Mouse (Mus musculus): ENCODE measurements around the gene Myo1a. TPM values are rescaled to one million over a fixed set of nuclear protein-coding genes. Genes with fewer than 3 reads are reported as not detected.

Myo1a gene
- polyA plus RNA-seq, 1 experiment: 479 TPM

GRCm38 (mm10) chr10:127721671-127722418 is 16.9 kb downstream of the Myo1a start:
- DNase-seq (ENCODE audit: low read depth, low spot score): no peak
- 56% methylated on average over 20 of the region's 20 CpGs for WGBS

- 89% methylated on average over 3 of the region's 3 CpGs for WGBS
- DNase-seq (ENCODE audit: low read depth, low spot score): no peak
Measured at GRCm38 (mm10) chr10:127724178-127724577, 19.2 kb downstream of the Myo1a start, which contains the start of gene Tac2. TSS of gene Tac2 (plus strand) at chr10:127724478.

- DNase-seq (ENCODE audit: low read depth, low spot score): no peak
- 84% methylated on average over 4 of the region's 4 CpGs for WGBS
Measured at GRCm38 (mm10) chr10:127725136-127725535, 20.2 kb downstream of the Myo1a start.

- WGBS: 52% methylated on average over 8 of the region's 8 CpGs
- DNase-seq (ENCODE audit: low read depth, low spot score): no peak
Measured at GRCm38 (mm10) chr10:127728437-127728836, 23.5 kb downstream of the Myo1a start.

- WGBS: 77% methylated on average over 11 of the region's 11 CpGs
- DNase-seq (ENCODE audit: low read depth, low spot score): no peak
Measured at GRCm38 (mm10) chr10:127730285-127730932, 25.4 kb downstream of the Myo1a start.

GRCm38 (mm10) chr10:127730933-127731310 is 26.0 kb downstream of the Myo1a start:
- no peak for DNase-seq (ENCODE audit: low read depth, low spot score)
- 56% methylated on average over 9 of the region's 9 CpGs for WGBS

- WGBS: 7% methylated on average over 5 of the region's 5 CpGs
- DNase-seq (ENCODE audit: low read depth, low spot score): no peak
Measured at GRCm38 (mm10) chr10:127731397-127731796, 26.4 kb downstream of the Myo1a start.

GRCm38 (mm10) chr10:127734434-127734833 is 29.5 kb downstream of the Myo1a start:
- WGBS: 20% methylated on average over 5 of the region's 5 CpGs
- DNase-seq (ENCODE audit: low read depth, low spot score): no peak

- DNase-seq (ENCODE audit: low read depth, low spot score): no peak
- WGBS: 60% methylated on average over 2 of the region's 2 CpGs
Measured at GRCm38 (mm10) chr10:127736266-127736665, 31.3 kb downstream of the Myo1a start.

GRCm38 (mm10) chr10:127736916-127737315 is 31.9 kb downstream of the Myo1a start:
- no peak for DNase-seq (ENCODE audit: low read depth, low spot score)
- 62% methylated on average over 4 of the region's 4 CpGs for WGBS

GRCm38 (mm10) chr10:127737552-127737951 is 32.6 kb downstream of the Myo1a start:
- DNase-seq (ENCODE audit: low read depth, low spot score): no peak
- 54% methylated on average over 2 of the region's 2 CpGs for WGBS

GRCm38 (mm10) chr10:127738151-127738882 is 33.3 kb downstream of the Myo1a start:
- DNase-seq (ENCODE audit: low read depth, low spot score): peak; percentile 69
- 15% methylated on average over 13 of the region's 13 CpGs for WGBS

- no peak for DNase-seq (ENCODE audit: low read depth, low spot score)
- under 1% methylated on average over 40 of the region's 61 CpGs for WGBS
Measured at GRCm38 (mm10) chr10:127739083-127739660, 34.2 kb downstream of the Myo1a start, which contains the start of gene Zbtb39. TSS of gene Zbtb39 (plus strand) at chr10:127739538.

- no peak for DNase-seq (ENCODE audit: low read depth, low spot score)
- WGBS: 1% methylated on average over 46 of the region's 55 CpGs
Measured at GRCm38 (mm10) chr10:127739661-127740161, 34.7 kb downstream of the Myo1a start.

GRCm38 (mm10) chr10:127744661-127745060 is 39.7 kb downstream of the Myo1a start:
- no peak for DNase-seq (ENCODE audit: low read depth, low spot score)
- WGBS: 70% methylated on average over 5 of the region's 5 CpGs

GRCm38 (mm10) chr10:127745886-127746285 is 40.9 kb downstream of the Myo1a start:
- WGBS: 50% methylated on average over 5 of the region's 5 CpGs
- no peak for DNase-seq (ENCODE audit: low read depth, low spot score)

- DNase-seq (ENCODE audit: low read depth, low spot score): no peak
- 92% methylated on average over 8 of the region's 8 CpGs for WGBS
Measured at GRCm38 (mm10) chr10:127747254-127747653, 42.3 kb downstream of the Myo1a start.

GRCm38 (mm10) chr10:127748847-127749612 is 44.1 kb downstream of the Myo1a start:
- DNase-seq (ENCODE audit: low read depth, low spot score): no peak
- 31% methylated on average over 8 of the region's 8 CpGs for WGBS

GRCm38 (mm10) chr10:127750136-127750777 is 45.3 kb downstream of the Myo1a start:
- no peak for DNase-seq (ENCODE audit: low read depth, low spot score)
- 78% methylated on average over 24 of the region's 24 CpGs for WGBS
